Mouse (Mus musculus): ENCODE results near the gene Fmnl2. TPM values are rescaled to one million over a fixed set of nuclear protein-coding genes. Genes with fewer than 3 reads are reported as not detected.
A peak's percentile ranks its signal among the peaks of the same experiment; 100 is the strongest.

Gene Fmnl2
- total RNA-seq, 1 experiment from 2014 or later = 3.5 TPM

DNA sequence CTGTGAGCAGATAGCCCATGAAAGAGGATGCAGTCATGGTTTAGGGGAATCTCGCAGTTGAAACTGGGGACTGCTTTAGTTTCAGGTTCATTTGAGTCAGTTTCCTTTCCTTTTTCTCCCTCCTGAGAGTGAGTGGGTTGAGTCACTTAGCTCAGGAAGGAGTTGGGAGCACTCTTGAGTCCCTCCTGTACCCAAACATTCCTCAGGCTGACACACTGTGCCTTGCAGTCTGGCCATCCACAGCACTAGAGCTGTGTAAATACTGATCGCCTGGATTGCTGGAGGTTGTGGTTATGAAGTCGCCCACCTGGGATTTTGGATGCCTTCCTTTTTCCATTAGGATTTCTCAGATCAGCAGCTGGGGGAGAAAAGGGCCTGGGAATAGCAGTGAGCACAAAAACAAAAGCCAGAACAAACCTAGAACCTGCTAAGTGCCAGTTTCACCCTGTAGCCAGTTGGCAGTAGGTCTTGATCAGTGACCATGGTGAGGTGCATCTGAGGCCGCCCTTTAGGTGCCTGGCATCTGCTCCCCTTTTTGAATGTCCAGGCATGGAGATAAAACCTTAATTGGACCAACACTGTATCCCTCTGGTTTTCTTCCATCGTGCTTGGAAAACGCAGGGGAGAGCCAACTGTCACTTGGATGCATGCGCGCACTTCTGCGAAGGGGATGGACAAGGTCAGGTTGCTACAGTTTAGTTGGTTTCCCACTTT lies 4.5 kb downstream of the Fmnl2 start:
- no peak for ATAC-seq (replicated peaks; ENCODE audit: low read depth, poor library complexity, severe bottlenecking)

DNA sequence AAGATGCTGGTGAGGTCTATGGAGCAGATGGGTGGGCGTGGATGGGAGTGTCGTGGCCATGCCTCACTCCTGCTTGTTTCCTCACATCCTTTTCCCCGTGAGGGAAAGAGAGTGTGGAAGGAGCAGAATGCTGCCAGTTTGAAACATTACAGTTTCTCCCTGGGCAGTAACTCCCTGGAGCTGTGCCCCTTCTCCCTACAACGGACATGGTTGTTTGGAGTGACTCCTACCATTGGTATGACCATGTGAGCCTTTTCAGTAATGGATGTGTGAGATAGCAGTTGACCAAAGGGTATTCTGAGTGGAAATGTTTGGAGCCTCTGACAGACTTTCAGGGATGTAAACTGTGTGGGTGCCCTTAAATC lies 5.1 kb downstream of the Fmnl2 start:
- no peak for ATAC-seq (replicated peaks; ENCODE audit: low read depth, poor library complexity, severe bottlenecking)

DNA sequence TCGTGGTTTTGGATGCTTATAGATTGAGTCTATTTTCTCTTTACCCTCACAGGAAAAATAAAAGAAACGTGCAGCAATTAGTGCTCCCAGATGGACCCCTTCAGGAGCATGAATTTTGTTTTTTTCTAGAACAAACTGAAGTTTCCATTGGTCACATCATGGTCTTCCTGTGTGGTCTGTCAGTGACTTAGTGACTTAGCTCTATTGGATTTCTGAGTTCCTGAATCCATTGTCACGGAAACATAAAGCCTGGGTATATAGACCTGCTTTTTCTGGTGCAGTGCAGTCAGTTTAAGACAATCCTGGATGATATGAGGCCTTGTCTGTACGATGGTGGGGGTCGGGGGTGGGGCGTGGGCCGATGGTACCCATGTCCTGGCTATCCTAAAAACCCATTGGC lies 7.0 kb downstream of the Fmnl2 start:
- peak; percentile 67 for ATAC-seq (replicated peaks; ENCODE audit: low read depth, poor library complexity, severe bottlenecking)

DNA sequence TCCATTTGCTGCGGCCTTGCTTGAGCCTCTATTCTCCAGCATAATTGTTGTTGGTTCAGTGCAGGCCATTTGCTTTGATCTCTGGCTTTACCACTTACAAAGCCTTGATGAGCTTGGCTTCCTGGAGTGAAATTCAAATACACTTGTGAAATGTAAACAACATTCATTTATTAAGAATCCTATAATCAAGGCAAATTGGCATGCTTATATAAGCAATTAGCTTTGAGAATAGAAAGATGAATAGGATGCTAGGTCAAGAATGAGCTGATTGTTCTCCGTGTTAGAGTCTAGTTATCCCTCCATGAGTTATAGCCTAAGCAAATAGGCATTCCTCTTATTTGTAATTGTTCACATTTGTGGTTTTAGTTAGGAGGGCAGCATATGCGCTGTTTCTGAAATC lies 8.5 kb downstream of the Fmnl2 start:
- no peak for ATAC-seq (replicated peaks; ENCODE audit: low read depth, poor library complexity, severe bottlenecking)

DNA sequence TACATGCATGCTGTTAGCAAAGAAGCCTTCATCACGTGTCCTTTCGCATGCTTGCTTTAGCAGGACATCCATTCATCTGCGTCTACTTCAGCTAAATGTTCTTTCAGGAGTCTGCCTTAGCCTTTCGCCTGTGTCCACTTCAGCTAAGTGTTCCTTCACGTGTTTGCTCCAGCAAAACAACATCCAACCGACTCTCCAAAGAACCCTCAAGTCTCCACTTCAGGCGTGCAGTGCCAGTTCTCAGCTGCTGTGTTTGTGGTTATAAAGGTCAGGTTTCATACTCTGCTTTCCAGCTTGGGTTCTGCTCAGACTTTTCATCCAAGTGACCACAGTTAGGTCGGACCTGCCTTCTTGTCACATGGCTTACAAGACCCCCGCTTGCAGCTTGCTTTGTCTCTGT lies 10.1 kb downstream of the Fmnl2 start:
- ATAC-seq (replicated peaks; ENCODE audit: low read depth, poor library complexity, severe bottlenecking) = no peak

DNA sequence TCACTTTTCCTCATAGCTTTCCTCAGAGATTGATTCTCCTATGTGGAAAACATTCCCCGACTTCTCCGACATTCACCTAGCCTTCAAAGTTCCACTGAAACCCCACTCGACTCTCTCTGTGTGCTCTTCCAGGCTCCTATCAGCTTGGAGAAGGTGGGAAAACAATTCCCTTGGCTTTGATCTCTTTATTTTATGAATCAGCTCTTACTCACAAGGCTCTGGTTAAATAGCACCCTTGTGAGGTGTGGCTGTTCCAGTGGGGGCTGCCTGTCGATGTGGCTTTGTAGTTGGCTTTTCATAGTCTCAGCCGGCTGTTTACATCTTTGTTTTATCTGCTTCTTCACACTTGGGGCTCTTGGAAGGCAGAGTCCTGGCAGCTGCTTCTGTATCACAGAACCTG lies 10.5 kb downstream of the Fmnl2 start:
- ATAC-seq (replicated peaks; ENCODE audit: low read depth, poor library complexity, severe bottlenecking) = no peak

DNA sequence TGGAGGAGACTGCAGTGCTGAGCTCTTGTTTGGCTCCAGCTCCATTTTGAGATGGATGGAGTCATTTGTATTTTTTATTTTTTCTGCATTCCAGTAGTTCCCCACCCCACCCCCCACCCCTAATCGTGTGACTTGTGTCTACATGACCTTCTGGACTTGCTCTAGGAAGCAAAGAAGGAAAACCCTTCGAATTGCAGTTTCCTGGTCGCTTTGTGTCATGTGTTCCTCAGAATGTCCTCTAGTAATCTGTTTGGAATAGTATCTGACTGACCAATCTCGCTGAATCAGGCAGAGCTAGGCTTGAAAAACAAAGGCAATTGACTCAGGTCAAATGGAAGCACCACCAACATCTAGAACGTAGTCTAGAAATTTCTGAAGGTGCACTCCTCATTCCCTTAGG lies 15.0 kb downstream of the Fmnl2 start:
- no peak for ATAC-seq (replicated peaks; ENCODE audit: low read depth, poor library complexity, severe bottlenecking)

DNA sequence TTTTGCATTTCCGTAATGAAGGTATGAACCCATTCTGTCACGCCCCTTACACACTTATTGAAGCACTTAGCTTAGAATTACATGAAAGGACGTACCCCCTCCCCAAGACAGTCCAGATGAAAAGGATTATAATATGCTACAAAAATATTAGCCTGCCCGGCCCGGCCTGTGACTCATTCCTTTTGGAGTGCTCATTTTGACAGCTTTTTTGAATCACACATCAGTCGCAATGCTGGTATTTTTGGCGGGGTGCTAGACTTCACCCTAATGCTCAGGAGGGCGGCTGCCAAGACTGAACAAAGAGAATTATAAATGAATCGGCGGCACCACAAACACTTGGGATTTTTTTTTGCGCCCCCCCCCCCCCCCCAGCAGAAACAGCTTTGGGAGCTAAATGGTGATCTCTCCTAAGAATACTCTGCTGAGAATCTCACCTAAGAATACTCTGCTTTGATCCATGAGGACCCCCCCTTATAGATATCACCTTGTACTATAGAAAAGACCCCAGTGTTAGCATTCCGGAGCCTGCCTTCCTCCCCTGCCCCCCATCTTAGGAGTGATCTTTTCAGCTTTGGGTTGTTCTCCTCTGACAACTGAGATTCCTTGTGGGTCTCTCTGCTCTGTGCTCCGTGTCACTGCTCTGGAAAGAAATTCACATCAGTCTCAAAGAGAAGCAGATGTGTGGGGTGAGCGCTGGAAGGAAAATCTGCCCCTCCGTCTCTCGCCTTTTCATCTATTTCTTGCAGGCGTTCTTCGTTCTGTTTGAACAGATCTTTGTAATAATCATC lies 15.8 kb downstream of the Fmnl2 start:
- ATAC-seq (replicated peaks; ENCODE audit: low read depth, poor library complexity, severe bottlenecking) = no peak

DNA sequence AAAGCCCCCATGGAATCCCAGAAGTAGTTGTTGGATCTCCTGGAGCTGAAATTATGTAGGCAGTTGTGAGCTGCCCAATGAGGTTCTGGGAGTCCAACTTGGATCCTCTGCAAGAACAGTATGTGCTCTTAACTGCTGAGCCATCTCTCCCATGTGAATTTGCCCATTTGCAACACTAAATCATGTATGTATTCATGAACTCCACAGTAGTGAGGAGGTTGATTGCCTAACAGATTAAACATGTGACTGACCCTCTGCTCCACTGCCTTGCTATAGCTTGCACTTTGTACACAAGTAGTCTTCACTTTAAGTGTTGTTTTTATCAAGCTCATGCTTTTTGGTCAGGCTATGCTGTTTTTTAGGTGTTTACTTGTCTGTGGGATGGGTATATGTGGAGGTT lies 17.1 kb downstream of the Fmnl2 start:
- ATAC-seq (replicated peaks; ENCODE audit: low read depth, poor library complexity, severe bottlenecking) = no peak

DNA sequence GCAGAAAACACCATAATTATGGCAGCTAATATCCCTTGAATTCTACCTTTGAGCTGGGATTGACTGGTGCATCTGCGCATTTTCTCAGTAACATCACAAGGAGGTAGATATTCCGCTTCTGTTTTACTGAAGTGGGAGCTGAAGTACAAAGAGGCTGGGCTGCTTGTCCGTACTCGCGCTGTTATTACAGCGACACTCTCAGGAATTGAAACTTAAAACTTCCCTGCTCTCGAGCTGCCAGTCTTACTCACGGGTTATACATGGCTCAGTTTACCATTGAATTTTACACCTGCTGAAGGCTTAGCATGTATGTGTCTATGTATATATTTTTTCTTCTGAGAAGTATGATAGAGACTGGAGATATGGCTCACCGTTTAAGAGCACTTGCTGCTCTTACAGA lies 18.1 kb downstream of the Fmnl2 start:
- ATAC-seq (replicated peaks; ENCODE audit: low read depth, poor library complexity, severe bottlenecking) = no peak

DNA sequence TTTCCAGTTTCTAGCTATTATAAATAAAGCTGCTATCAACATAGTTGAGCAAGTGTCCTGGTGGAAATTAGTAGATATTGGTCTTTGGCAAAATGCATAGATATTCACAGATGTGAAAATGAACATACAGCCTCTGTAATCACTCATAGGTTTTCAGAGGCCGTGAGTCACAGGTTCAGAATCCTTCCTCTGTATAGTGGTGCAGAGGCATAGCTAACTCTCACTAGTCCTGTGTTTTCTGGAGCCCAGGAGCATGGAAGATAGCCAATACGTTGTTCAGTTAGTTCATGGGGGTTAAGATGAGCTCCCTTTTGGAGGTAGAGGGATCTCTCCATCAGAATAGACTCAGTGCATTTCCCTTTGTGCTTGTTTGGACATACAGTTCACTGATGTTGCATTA lies 25.7 kb downstream of the Fmnl2 start:
- no peak for ATAC-seq (replicated peaks; ENCODE audit: low read depth, poor library complexity, severe bottlenecking)

DNA sequence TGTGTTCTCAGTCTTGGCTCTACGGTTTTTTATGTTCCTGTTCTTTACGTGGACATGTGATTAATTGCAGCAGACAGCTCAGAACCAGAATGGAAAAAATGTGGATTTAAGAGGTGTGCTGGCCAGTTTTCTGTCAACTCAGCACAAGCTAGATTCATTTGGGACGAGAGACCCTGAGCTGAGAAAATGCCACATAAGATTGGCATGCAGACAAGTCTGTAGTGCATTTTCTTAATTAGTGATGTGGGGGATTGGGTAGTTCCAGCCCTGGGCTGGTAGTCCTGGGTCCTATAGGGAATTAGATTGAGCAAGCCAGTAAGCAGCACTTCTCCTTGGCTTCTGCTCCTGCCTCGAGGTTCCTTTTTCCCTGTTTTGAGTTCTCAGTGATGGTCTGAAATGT lies 26.4 kb downstream of the Fmnl2 start:
- no peak for ATAC-seq (replicated peaks; ENCODE audit: low read depth, poor library complexity, severe bottlenecking)

DNA sequence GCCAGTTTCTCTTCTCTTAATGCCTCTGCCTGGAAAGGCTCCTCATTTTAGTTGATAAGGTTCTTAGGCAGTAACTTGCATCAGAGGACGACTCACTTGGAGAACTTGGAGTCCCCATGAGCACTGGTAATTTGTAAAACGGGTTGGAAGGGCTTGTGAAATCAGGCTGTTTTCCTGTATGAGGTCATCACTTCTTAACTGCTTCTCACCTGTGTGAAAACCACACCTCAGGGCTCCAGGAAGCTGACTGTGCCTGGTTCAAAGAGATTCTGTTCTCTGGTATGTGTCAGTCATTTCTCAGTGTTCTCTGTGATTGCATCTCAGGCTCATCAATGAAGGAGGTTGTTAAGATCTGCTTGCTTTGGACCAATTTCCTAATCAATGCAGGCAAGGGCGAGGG lies 27.4 kb downstream of the Fmnl2 start:
- no peak for ATAC-seq (replicated peaks; ENCODE audit: low read depth, poor library complexity, severe bottlenecking)

DNA sequence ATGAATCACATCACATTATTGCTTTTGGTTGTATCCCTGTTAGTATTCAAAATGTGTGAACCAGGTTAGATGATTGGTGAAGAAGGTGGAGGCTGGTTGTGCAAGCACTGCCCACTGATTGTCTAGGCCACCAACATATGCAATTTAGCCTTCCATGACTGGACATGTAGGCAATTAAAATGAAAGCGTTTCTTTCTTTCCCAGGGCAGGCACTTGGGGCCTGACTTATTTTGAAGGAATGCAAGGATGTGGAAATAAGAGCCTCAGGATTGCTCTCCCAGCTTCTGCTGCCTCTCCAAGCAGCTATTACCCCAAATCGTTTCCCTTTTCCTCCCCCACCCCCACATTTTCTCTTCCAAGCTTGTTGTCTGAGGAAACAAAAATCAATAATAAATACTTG lies 29.6 kb downstream of the Fmnl2 start:
- ATAC-seq (replicated peaks; ENCODE audit: low read depth, poor library complexity, severe bottlenecking) = no peak

DNA sequence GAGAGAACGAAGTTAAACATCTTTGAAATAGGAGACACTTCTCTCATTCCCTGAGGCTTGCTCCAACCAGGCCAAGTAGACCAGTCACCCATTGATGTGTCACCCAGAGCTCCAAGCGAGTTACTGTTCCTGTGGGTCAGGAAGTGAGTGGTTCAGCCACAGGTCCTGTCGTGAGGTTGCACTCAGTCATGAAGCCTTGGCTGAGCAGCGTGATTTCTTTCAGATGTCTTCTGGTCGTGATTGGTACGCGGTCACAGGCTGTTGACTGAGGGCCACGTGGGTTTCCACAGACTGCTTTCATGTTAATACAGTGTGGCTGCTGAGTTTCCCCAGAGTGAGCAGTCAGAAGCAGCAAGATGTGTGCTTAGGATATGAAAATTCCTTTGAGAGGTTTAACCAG lies 33.5 kb downstream of the Fmnl2 start:
- ATAC-seq (replicated peaks; ENCODE audit: low read depth, poor library complexity, severe bottlenecking) = peak; percentile 66

DNA sequence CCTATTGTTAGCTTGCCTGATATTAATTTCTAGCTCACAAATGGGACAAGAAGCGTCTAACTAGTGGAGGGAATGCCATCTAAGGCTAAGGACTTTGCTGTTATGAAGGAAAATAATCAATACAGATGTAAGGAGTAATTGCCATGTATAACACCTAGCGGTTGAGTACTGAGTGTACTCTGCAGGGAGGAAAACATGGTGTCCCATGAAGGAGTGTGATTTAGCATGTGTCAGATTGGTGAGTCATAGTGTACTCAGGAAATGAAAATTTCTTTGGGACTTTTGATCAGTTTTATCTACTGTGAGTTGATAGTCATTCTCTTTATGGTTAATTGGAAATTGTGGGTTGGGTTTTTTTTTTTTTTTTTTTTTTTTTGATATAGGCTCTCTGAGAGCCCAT lies 34.1 kb downstream of the Fmnl2 start:
- no peak for ATAC-seq (replicated peaks; ENCODE audit: low read depth, poor library complexity, severe bottlenecking)

DNA sequence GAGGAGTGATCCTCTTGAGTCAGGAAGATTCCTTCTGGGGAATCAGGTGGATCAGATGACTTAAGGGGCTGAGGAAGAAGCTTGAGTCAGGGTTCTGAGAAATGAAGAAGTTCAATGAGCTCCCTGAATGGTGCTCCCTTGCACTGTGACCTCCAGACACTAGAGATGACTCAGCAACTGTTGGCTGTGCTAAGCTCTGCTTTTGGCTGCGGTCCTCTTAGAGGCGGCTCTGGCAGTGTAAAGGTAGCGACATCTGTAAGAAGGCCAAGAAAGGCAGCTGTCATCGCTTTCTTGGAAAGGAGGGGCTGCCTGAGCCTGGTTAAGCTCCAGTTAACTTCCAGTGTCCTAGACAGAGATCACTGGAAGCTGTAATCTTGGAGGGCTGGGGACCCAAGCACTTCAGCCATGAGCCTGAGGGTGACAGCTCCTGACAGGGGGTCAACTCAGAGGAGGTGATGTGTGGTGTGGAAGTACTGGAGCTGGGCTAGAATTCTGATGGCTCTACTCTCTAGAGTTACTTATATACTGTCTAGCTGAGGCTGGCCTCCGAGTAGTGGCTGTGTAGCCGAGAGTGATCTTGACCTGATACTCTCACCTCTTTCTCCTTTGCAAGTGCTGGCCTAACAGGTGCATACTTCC lies 37.4 kb downstream of the Fmnl2 start:
- peak; percentile 91 for ATAC-seq (replicated peaks; ENCODE audit: low read depth, poor library complexity, severe bottlenecking)

DNA sequence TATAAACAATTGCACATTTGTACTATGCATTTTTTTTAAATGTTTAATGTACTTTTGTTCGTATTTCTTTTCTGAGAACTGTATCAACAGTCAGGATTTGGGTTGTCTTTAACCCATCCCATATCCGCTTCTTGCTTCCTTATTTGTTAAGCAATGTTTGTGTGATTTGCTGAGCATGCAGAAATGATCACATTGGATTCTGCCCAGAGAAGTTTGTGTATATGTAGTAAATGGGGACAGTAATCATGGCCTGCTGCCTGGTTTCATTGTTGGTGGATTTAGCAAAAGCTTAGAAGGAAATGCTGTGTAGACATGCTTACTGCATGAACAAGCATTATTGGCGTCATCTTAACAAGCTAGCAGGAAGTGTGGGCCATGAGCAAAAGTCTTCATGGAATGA lies 39.3 kb downstream of the Fmnl2 start:
- no peak for ATAC-seq (replicated peaks; ENCODE audit: low read depth, poor library complexity, severe bottlenecking)

DNA sequence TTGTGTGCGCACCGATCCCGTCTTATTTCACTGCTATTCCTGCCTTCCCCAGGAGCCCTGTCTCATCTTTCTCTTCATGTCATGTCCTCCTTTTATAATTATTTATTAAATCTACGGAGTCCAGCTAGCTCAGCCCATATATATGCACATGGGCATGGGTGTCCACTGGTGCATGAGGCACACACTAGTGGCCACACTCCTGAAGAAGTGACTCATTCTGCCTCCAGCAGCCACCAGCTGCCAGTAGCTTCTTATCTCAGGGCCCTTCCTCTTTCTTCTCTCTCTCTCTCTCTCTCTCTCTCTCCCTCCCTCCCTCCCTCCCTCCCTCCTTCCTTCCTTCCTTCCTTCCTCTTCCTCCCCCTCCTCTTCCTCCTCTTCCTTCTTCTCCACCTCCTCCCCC lies 43.1 kb downstream of the Fmnl2 start:
- 0 out of 2 replicates have a peak, but pooled peaks have one; percentile 39 for ATAC-seq (replicated peaks; ENCODE audit: low read depth, poor library complexity, severe bottlenecking)

DNA sequence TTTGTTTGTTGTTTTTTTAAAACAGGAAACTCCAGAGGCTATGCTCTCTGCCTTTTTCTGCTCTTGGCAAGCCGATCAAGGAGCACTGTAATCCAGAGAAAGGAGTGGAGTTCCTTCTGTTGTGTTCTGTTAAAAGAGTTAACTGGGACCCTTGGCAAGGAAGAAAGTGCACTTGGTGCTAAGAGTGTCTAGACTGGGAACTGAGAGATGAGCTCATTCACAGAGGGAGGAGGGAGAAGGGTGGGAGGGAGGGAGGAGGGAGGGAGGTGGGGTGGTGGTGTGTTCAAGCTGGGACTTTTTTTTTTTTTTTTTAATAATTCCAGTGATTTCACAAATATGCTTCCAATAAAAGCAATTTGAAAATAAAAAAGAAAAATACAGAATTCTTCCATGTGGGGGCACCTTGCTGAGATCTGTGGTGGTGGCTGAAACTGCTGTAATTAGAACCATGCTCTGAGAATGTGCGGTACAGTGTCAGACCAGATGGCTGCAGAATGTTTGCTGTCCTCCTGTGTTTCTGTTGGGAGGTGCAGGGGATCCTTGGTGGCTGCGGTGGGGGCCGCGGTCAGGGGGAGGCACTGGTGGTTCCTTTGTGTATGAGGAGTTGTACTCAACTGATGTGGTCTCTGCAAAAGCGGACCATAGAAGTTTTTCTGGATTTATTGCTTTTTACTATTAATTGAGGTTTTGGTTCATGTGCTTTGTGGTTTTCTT lies 43.8 kb downstream of the Fmnl2 start:
- ATAC-seq (replicated peaks; ENCODE audit: low read depth, poor library complexity, severe bottlenecking) = peak; percentile 78

DNA sequence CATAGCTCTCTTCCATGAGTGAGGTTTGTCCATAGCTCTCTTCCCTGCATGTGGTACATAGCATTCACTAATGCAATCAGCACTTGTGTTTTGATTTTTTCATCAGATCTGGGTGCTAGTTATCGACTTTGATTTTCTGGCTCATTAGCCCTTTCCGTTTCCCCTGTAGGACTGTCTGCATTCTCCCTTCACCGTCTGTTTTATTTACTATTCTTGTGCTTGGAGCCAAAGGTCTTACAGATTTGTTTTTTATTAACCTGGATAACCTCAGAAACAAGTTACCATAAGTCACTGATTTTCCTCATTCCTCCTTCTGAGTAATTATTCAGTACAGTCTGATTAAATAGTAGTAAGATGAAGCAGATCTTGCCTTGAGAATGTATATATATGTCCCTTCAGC lies 44.8 kb downstream of the Fmnl2 start:
- no peak for ATAC-seq (replicated peaks; ENCODE audit: low read depth, poor library complexity, severe bottlenecking)

All from common myeloid progenitor, adult 5-6 weeks (primary cell).